Mouse (Mus musculus) kidney, embryonic 14.5 days (tissue): ENCODE data around the gene Hnmt. TPM values are rescaled to one million over a fixed set of nuclear protein-coding genes. Genes with fewer than 3 reads are reported as not detected.
"Not testable (repeated sequence)": the region's sequence is repeated elsewhere in the genome, so short reads cannot be mapped to it uniquely, and the experiment has no call there.

Experiments used
- ATAC-seq: fragments of 200-750 bp; cut with Nextera tagmentation; 2 replicates; pipeline ENCODE4 v1.8.0; 2017; ENCODE audit warnings: moderate number of reproducible peaks, mild to moderate bottlenecking, moderate TSS enrichment, moderate library complexity; ENCODE audit not compliant: low FRiP score, low TSS enrichment
- H3K27ac ChIP-seq: fragments of 300-500 bp; sonication (generic); 2 replicates; pipeline ENCODE4 v1.5.1; 2014; ENCODE audit warnings: low read depth, mild to moderate bottlenecking, low read length, moderate library complexity, mixed read lengths
- H3K27me3 ChIP-seq: fragments of 300-500 bp; sonication (generic); 2 replicates; pipeline ENCODE4 v1.6.1; 2014; ENCODE audit warnings: mild to moderate bottlenecking, low read length; ENCODE audit not compliant: control insufficient read depth, insufficient read depth
- H3K36me3 ChIP-seq: fragments of 300-500 bp; sonication (generic); 2 replicates; pipeline ENCODE4 v1.6.1; 2014; ENCODE audit warnings: low read length, mixed read lengths; ENCODE audit not compliant: control insufficient read depth, insufficient read depth
- H3K4me1 ChIP-seq: fragments of 300-500 bp; sonication (generic); 2 replicates; pipeline ENCODE4 v1.6.1; 2014; ENCODE audit warnings: low read length, mixed read lengths; ENCODE audit not compliant: control insufficient read depth, insufficient read depth
- H3K4me2 ChIP-seq: fragments of 300-500 bp; sonication (generic); replicated peaks from 2 replicates; pipeline ENCODE4 v1.6.1; 2014; ENCODE audit warnings: low read depth, mild to moderate bottlenecking, low read length
- H3K4me3 ChIP-seq: fragments of 300-500 bp; sonication (generic); 2 replicates; pipeline ENCODE4 v1.5.1; 2014; ENCODE audit warnings: mild to moderate bottlenecking, low read length
- H3K9ac ChIP-seq: fragments of 300-500 bp; sonication (generic); 2 replicates; pipeline ENCODE4 v1.6.1; 2014; ENCODE audit warnings: low read depth, mild to moderate bottlenecking, low read length, moderate library complexity
- H3K9me3 ChIP-seq: fragments of 300-500 bp; sonication (generic); 2 replicates; pipeline ENCODE4 v1.6.1; 2016; ENCODE audit warnings: low read length; ENCODE audit not compliant: control insufficient read depth
- WGBS: fragments of 180-500 bp; shearing (Covaris S2); extraction: QIAGEN DNeasy Blood & Tissue Kit; methylation state at CpG from one replicate; pipeline ENCODE4 v1.1.7; 2014; 5-methylcytosine and 5-hydroxymethylcytosine counted together
- polyA plus RNA-seq: library from polyadenylated mRNA; unstranded; fragments of >200 nt; fragmentation: Nextera tagmentation; extraction: Ambion mirVana; gene quantifications from 2 replicates; pipeline ENCODE4 v1.2.1, GENCODE M21; 2014

Hnmt gene
- polyA plus RNA-seq, 1 experiment from 2014 or later = 1.3 TPM

GRCm38 (mm10) chr2:24019386-24019785 is 29.8 kb downstream of the Hnmt start:
- not testable (repeated sequence) for H3K27ac ChIP-seq, H3K4me2 ChIP-seq, H3K9ac ChIP-seq, H3K4me3 ChIP-seq, H3K4me1 ChIP-seq, ATAC-seq, H3K36me3 ChIP-seq, H3K27me3 ChIP-seq, H3K9me3 ChIP-seq

GRCm38 (mm10) chr2:24018966-24019365 is 30.2 kb downstream of the Hnmt start:
- H3K4me2 ChIP-seq = no peak overlapping the region
- no peak overlapping the region for H3K9ac ChIP-seq
- no peak for ATAC-seq
- H3K9me3 ChIP-seq = no peaks in the 10 kb centered on the region
- 80% methylated on average over 1 of the region's 1 CpGs for WGBS
- H3K27ac ChIP-seq = no peak overlapping the region
- H3K36me3 ChIP-seq = no peaks in the 10 kb centered on the region
- H3K4me1 ChIP-seq = no peaks in the 10 kb centered on the region
- H3K4me3 ChIP-seq = no peak overlapping the region
- no peaks in the 10 kb centered on the region for H3K27me3 ChIP-seq

- no peak overlapping the region for H3K27ac ChIP-seq
- no peak for ATAC-seq
- no peaks in the 10 kb centered on the region for H3K9me3 ChIP-seq
- H3K36me3 ChIP-seq = no peaks in the 10 kb centered on the region
- no peaks in the 10 kb centered on the region for H3K27me3 ChIP-seq
- no peak overlapping the region for H3K4me2 ChIP-seq
- no peaks in the 10 kb centered on the region for H3K4me1 ChIP-seq
- no peak overlapping the region for H3K4me3 ChIP-seq
- 90% methylated on average over 5 of the region's 5 CpGs for WGBS
- H3K9ac ChIP-seq = no peak overlapping the region
These were observed 34.2 kb downstream of the Hnmt start for GRCm38 (mm10) chr2:24014957-24015356.

GRCm38 (mm10) chr2:23999323-23999722 is 49.9 kb downstream of the Hnmt start:
- 78% methylated on average over 1 of the region's 1 CpGs for WGBS
- no peak overlapping the region for H3K4me3 ChIP-seq
- H3K27me3 ChIP-seq = no peaks in the 10 kb centered on the region
- H3K36me3 ChIP-seq = no peaks in the 10 kb centered on the region
- no peaks in the 10 kb centered on the region for H3K9me3 ChIP-seq
- no peak for ATAC-seq
- no peaks in the 10 kb centered on the region for H3K4me1 ChIP-seq
- no peak overlapping the region for H3K27ac ChIP-seq
- H3K4me2 ChIP-seq = no peak overlapping the region
- no peak overlapping the region for H3K9ac ChIP-seq

GRCm38 (mm10) chr2:23998836-23999235 is 50.4 kb downstream of the Hnmt start:
- Histone ChIP-seq H3K27me3 (no peaks in the 10 kb centered on the region), H3K9me3 (no peaks in the 10 kb centered on the region), H3K36me3 (no peaks in the 10 kb centered on the region), H3K9ac (no peak overlapping the region), H3K27ac (no peak overlapping the region), H3K4me3 (no peak overlapping the region), H3K4me1 (no peaks in the 10 kb centered on the region), H3K4me2 (no peak overlapping the region)
- no peak for ATAC-seq
- WGBS = 93% methylated on average over 4 of the region's 4 CpGs

- H3K4me1 ChIP-seq = no peaks in the 10 kb centered on the region
- WGBS = 73% methylated on average over 2 of the region's 2 CpGs
- H3K27ac ChIP-seq = no peak overlapping the region
- no peak overlapping the region for H3K4me2 ChIP-seq
- no peaks in the 10 kb centered on the region for H3K9me3 ChIP-seq
- no peaks in the 10 kb centered on the region for H3K36me3 ChIP-seq
- H3K9ac ChIP-seq = no peak overlapping the region
- no peak for ATAC-seq
- no peaks in the 10 kb centered on the region for H3K27me3 ChIP-seq
- H3K4me3 ChIP-seq = no peak overlapping the region
These were observed 52.4 kb downstream of the Hnmt start for GRCm38 (mm10) chr2:23996830-23997229.

GRCm38 (mm10) chr2:23990034-23990573 is 59.1 kb downstream of the Hnmt start:
- not testable (repeated sequence) for H3K36me3 ChIP-seq, H3K4me1 ChIP-seq, H3K9me3 ChIP-seq, H3K27ac ChIP-seq, ATAC-seq, H3K9ac ChIP-seq, H3K27me3 ChIP-seq, H3K4me2 ChIP-seq, H3K4me3 ChIP-seq
- WGBS = 89% methylated on average over 9 of the region's 9 CpGs

- H3K4me2 ChIP-seq = no peak overlapping the region
- H3K4me3 ChIP-seq = no peak overlapping the region
- no peaks in the 10 kb centered on the region for H3K36me3 ChIP-seq
- H3K9ac ChIP-seq = no peak overlapping the region
- H3K27ac ChIP-seq = no peak overlapping the region
- H3K27me3 ChIP-seq = no peaks in the 10 kb centered on the region
- no peaks in the 10 kb centered on the region for H3K4me1 ChIP-seq
- no peak for ATAC-seq
- H3K9me3 ChIP-seq = no peaks in the 10 kb centered on the region
These were observed 61.9 kb downstream of the Hnmt start for GRCm38 (mm10) chr2:23987283-23987682.

GRCm38 (mm10) chr2:23983343-23983742 is 65.9 kb downstream of the Hnmt start:
- Histone ChIP-seq H3K27ac (no peak overlapping the region), H3K9ac (no peak overlapping the region), H3K4me3 (no peak overlapping the region), H3K36me3 (no peaks in the 10 kb centered on the region), H3K9me3 (no peaks in the 10 kb centered on the region), H3K27me3 (no peaks in the 10 kb centered on the region), H3K4me1 (no peaks in the 10 kb centered on the region), H3K4me2 (no peak overlapping the region)
- no peak for ATAC-seq

- no peak overlapping the region for H3K4me3 ChIP-seq
- no peaks in the 10 kb centered on the region for H3K27me3 ChIP-seq
- H3K9me3 ChIP-seq = no peaks in the 10 kb centered on the region
- H3K27ac ChIP-seq = no peak overlapping the region
- no peaks in the 10 kb centered on the region for H3K4me1 ChIP-seq
- no peak overlapping the region for H3K9ac ChIP-seq
- WGBS = 83% methylated on average over 1 of the region's 1 CpGs
- no peak for ATAC-seq
- no peak overlapping the region for H3K4me2 ChIP-seq
- H3K36me3 ChIP-seq = no peaks in the 10 kb centered on the region
These were observed 66.3 kb downstream of the Hnmt start for GRCm38 (mm10) chr2:23982860-23983259.
